Mouse (Mus musculus): Measurements from ENCODE around the gene Tmsb10.

Tmsb10 gene

DNA sequence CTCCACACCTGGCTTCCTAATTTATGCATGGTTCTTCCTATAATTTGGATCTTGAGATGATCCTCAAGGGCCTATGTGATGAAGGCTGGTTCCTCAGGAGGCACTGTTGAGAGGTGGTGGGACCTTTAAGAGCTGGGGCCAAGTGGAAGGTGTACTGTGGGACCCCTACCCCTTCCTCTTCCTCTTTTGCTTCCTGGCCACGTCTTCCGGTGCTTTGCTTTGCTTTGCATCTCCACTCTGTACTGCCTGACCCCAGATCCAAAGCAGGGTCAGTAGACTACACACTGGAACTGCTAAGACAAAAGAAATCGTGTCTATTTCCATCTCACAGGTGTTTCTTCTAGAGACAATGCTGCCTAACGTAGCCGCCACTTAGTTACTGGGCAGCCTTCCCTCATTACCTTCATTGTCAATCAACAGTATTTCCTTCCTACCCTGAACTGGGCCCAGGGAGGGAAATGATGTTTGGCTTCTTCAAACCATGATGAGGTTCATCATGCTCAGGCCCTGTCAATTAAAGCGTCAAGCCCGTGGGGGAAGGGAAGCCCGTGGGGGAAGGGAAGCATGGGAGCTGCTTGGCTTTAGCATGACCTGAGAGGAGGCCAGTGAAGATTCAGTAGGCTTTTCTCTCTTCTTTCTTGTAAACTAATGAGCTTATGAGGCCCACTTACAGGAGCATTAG lies 2.9 kb downstream of the Tmsb10 start:
- peak; percentile 45 for DNase-seq

DNA sequence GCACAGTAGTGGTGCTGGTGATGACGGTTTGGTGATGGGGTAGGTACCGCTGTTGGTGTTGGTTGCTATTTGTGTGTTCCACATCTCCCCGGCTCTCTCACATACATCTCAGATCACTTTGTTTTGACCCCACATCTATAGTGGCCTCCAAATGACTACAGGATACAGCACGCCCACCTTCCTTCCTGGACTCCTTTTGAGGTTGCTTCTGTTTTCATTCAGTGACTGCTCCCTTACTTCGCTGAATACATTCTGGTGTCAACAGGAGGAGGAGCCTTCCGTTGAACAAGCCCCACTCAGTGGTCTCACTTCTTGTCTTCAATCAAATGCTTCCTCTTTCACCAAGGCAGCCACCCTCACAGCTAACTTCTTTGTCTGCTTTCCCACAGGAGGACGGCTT lies 3.8 kb downstream of the Tmsb10 start:
- DNase-seq, result no peak

DNA sequence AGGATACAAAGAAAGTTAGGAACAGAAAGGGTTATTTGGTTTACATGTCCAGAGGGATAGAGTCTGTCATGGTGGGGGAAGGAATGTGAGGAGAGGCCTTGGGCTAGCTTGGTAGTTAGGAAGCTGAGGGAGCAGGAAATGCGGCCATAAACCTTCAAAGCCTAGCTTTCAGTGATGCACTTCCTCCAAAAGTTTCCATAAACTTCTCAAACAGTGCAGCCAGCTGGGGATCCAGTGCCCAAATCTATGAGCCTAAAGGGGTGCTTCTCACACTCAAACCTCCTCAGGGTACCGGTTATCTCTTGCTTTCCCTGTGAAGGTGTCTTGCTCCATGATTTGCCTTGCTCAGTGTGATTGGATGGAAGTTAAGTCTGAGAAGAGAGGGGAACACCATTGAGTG lies 5.6 kb downstream of the Tmsb10 start:
- DNase-seq, result peak; percentile 44

DNA sequence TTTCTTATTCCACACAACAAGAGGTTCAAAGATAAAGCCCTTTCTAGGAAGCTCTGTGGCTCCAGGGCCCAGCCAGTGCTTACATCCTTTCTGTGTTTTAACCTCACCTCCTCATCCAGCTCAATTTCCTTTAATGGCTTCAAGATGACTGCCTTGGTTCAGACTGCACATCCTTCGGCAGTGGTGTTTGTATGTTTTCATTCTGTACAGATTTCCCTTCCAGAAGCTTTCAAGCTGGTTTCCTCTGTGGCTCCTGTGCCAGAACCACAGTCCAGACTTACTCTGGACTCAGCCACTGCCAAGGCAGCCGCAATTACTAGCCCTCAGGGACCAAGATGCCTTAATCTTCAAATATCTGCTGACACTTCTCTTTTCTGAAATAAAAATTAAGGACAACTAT lies 6.3 kb downstream of the Tmsb10 start:
- peak; percentile 66 for DNase-seq

DNA sequence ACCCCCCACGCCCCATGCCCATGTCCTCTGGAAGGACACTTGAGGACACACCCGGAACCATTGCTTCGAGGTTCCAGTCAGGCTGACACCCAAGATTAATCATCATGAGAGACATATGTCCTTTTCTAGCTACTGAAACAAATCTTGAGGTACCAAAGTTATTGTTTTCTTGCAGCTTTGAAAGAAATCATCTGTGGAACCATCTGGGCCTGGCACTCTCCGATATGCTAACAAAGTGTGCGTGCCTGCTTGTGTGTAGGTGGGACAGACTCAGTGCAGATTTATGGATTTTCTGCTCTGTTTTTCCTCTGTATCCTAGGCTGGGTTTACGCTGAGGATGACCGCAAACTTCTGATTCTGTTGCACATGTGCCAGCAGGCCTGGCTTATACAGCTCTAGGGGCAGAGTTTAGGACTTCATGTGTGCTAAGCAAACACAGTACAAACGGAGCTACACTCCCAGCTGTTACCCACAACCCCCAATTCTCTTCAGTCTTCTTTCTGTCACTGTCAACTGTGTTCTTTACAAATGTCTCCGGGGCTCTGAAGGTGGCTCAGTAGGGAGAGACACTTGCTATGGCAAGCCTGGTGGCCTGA lies 9.3 kb downstream of the Tmsb10 start:
- DNase-seq, result no peak

DNA sequence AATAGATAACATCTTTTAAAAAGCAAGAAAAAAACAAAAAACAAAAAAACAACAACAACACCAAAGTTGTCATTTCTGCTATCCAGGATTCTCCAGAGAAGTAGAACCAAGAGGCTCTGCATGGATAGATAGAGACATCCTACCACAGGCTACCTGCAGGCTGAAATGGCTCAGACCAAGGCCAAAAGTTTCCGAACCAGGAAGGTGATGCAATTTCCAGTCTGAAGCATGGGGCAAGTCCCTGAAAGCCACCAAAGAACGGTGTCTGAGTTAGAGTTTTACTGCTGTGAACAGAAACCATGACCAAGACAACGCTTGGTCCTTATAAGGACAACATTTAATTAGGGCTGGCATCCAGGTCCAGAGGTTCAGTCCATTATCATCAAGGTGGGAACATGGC lies 10.2 kb downstream of the Tmsb10 start:
- no peak for DNase-seq

DNA sequence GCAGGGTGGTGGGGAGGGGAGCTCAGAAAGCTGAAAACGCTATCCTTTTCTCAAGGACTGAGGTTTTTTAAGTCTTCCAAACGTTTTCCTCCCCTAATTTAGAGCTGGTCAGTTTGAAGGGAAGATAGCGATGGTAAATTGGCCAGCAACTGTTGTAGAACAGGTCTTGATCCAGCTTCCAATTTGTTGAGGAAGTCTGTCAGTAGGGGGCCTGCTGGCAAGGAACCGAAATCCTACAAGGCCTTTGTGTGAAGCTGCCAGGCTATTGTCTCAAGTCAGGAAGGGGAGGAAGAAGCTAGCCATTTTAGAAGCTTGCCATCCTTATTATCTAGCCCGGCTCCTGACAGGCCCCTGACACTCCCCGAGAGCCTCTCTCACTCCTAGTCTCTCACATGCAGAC lies 10.6 kb downstream of the Tmsb10 start:
- peak; percentile 48 for DNase-seq

DNA sequence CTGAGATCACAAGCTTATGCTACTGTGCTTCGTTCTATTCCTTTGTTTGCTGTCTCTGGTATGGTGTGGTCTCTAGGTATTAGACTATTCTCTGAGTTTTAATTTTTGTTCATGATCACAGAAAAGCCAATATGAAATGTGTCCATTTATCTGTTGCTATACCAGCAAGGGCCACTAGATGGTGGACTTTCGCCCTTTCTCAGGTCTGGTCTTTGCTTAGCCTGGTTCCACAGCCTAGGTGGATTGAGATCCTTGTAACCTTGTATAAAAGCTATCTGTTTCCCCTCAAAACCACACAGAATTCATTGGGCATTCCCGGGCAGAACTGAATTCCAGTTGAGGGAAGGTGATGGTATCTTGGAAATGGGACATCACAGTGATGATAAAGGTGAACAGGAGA lies 18.1 kb downstream of the Tmsb10 start:
- peak; percentile 82 for DNase-seq

DNA sequence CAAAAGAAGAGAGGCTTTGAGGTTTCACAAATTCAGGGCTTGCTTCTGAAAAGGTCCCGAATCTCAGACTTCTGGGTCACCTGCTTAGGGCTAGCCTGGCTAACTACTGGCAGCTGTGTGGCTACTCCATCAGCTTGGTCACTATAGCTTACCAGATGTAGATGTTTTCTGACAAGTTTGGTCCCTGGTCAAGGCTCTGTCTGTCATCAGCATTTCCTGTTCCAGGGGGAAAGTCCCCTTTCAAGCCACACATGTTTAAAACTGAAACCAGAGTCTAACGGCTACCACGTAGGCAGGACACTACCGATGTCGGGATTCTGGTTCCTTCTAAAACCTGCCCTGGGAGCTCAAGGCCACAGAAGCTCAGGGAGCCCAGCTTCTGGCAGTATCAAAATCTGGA lies 20.7 kb downstream of the Tmsb10 start:
- no peak for DNase-seq

DNA sequence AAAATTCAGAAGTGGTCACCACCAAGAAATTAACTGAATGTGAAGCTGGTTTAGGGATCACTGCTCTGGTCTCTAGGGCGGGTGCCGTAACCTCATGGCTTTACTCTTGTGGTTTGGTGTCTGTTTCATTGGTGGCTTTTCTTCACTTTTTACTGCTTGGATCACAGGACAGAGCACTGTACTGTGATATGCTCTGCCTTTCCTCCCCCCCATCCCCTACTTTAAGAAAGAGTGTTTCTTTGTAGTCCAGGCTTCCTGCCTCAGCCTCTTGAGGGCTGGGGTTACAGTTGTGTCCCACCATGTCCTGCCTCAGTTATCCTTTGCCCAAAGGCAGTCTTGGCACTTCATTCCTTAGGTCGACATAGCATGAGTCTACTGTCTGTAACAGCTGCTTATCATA lies 21.1 kb downstream of the Tmsb10 start:
- no peak for DNase-seq

DNA sequence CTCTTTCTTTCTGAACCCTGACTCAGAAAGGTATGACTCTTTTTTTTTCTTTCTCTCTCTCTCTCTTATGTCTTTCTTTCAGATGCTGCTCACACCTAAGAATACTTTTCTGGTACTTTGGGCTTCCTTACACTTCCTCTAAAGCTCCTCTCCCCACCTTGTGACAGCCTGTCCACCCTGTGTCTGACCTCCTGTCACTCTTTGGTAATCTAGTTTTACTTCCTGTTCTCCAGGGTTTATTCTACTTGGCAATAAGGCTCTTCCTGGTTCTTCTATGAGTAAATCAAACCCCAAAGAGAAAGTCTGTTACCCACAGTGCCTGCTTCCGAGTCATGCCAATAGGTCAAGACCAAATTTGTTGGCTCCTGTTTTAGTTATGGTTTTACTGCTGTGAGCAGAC lies 25.6 kb downstream of the Tmsb10 start:
- no peak for DNase-seq

DNA sequence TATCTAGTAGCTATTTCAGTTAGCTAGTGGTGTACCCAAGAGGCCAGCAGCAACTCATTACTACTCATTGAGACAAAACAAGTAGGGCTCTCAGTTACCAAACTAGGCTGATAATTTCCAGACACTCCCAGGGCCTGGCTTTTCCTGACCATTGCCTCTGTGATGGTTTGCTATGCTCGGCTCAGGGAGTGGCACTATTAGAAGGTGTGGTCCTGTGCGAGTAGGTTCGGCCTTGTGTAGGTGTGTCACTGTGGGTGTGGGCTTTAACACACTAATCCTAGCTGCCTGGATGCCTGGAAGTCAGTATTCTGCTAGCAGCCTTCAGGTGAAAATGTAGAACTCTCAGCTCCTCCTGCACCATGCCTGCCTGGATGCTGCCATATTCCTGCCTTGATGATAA lies 27.0 kb downstream of the Tmsb10 start:
- DNase-seq, result no peak

DNA sequence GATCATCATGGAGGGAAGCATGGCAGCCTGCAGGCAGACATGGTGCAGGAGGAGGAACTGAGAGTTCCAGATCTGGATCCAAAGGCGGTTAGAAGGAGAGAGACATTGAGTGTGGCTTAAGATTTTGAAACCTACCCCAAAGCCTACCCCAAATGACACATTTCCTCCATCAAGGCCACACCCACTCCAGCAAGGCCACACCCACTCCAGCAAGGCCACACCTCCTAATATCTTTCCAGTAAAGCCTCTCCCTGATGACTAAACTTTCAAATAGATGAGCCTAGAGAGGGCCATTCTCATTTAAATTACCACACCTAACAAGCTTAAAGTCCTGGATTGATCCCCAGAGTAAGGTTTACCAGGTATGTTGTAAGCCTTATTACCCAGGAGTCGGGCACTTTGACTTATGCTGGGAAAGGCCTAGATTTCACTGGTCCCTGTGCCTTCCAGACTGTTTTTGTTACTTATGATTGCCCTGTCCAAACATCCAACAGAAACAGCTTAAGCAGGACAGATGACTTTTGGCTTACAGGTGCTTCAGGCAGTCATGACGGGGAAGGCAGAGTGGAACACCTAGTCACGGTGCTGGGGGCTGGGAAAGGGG lies 28.7 kb downstream of the Tmsb10 start:
- DNase-seq, result no peak

DNA sequence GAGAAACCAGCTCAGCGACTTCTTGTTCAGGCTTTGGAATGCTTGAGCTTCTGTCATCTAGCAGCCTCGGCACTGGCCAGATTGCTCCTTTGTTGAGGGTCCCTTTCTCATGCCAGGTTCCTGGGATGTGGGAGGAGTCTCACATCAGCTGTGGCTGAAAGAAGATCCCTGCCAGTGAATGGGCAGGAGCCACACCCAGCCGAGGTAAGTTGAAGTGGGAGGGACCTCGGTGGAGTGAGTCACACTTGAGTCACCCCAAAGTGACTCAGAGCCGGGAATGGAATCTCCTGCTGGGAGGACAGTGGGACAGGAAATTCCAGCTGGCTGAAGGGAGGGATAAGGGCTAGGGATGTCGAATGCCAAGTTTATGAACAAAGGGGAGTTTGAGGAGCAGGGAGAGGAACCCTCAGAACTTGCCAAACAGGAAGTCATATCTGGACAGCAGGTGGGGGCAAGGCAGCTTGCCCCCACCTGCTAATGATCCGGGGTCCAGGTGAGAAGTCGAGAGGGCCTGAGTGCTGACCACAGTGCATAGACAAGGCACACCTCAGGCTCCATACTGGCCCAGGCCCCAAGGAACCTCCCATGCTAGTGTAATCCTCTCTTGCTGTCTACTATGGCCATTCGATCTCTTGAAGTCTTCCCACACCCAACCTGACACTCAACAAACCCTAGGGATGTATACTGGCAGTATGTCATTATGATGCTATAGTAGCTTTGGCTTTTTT lies 31.6 kb downstream of the Tmsb10 start:
- DNase-seq, result peak; percentile 68

DNA sequence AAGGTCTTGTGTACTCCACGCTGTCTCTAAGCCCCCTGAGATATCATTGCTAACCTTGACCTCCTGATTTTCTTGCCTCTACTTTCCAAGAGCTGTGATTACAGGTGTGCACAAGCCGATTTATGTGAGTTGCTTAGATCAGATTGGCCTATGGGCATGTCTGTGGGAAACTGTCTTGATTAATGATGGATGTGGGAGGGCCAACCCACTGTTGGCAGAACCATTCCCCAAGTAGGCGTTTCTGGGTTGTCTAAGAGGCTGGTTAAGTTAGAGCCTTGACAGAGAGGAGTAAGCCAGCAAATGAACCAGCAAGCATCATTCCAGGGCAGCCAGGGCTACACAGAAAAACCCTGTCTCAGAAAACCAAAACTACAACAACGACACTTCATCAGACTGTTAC lies 32.5 kb downstream of the Tmsb10 start:
- no peak for DNase-seq

DNA sequence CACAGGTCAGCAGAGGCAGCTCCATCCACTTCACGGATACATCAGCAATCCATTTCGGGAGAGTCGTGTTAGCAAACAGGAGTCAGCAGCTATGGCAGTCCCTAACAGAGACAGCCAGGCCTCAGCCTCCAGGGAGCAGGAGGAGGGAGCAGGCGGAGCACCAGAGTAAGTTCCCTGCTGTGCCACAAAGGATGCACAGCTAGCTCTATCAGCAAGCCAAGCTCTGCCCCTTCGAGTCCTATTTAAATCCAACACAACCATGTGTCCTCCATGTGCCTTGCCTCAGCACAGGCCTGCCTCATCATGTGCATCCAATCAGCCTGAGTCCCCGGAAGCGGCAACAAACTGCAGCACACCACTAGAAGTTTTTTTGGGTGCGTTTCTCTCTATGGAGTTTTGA lies 35.2 kb downstream of the Tmsb10 start:
- DNase-seq, result no peak

DNA sequence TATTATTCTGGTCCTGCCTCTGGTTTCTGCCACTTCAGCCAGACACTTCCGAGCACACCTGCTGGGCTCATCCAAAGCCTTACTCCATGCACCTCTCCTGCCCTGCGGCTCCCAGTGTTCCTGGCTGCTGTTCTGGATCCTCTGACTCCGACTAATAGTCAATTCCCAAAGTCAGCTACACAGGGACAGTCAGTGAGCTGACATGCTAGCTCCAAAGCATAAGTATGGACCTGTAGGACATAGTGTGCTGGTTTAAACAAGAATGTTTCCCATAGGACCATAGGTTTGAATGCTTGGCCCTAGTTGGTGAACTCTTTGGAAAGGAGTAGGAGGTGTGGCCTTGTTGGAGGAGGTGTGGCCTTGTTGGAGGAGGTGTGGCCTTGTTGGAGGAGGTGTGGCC lies 37.5 kb downstream of the Tmsb10 start:
- DNase-seq, result no peak

DNA sequence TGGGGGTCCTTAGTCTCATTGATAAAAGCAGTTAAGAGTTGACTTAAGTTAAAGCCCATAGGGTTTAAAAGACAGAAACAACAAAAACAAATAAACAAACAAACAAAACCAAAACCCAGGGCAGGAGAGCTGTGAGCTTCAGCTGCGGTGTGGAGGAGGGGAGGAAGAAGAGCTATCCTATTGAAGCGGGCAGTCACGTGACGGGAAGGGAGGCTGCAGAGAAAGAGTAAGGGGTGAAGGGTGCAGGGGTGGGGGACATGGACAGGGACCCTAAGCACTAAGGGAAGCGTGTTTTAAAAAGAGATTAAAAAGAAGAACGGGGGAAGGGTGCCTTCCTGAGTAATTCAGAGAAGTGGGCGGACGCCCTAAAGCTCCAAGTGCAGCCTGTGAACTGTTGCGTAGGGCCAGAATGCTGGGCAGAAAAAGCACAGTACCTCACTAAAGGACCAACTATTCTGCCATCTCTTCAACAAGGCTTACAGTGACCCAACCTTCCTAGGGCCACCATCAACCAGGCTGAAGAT lies 40.0 kb downstream of the Tmsb10 start:
- no peak for DNase-seq

DNA sequence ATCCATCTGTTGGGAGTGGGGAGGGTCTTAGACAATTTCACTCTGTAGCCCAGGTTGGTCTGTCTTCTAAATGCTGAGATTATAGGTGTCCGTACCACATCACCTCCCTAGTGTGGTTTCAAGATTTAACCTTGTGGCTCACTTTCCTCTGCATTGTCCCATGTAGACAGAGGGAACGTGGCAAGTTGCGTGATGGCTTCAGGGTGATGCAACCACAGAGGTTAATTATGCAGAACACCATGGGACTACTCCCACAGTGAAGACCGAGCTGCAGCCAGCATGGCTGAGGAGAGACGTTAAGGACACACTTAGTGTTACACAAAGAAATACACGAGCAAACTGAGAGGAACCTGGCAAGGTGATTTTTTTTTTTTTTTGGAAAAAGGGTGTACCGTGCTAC lies 42.2 kb downstream of the Tmsb10 start:
- DNase-seq, result no peak

DNA sequence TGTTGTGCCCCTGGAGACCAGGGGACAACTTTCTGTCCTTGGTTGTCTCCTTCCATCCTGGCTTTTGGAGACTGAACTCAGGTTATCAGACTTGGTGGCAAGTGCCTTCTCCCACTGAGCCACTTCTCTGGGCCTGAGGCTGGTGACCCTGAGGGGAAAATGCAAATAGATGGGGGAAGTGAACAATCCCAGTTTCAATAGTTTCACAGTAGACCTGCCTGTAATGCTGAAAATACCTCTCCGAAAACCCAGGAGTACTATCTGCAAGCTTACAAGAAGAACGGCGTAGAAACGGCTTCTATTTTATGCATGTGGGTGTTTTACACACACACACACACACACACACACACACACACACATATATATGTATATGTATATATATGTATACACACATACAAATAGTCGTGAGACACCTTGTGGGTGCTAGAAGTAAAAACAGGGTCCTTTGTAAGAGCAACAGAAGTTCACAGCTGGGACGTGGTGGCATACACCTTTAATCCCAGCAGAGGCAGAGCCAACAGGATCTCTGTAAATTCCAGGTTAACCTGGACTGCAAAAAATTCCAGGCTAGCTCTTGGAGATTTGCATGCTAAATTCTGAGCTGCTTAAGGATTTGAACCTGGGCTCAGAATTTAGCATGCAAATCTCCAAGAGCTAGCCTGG lies 44.3 kb downstream of the Tmsb10 start:
- no peak for DNase-seq

DNA sequence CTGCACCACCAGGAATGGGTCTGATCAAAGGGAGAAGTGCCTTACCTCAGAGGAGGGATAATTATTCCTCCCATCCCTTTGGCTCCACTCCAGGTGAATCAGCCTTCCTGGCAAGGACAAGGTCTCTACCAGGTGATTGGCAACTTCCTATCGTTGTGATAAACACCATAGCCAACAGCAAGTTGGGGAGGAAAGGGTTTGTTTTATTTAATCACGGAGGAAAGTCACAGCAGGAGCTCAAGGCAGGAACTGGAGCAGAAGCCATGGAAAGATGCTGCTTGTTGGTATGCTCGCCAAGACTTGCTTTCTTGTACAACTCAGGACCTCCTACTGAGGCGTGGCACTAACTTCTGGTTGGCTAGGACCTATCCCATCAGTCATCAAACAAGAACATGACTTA lies 47.3 kb downstream of the Tmsb10 start:
- no peak for DNase-seq
